Mouse (Mus musculus): ENCODE results near the gene Spic.
A peak's percentile ranks its signal among the peaks of the same experiment; 100 is the strongest.
"Not testable (repeated sequence)": the region's sequence is repeated elsewhere in the genome, so short reads cannot be mapped to it uniquely, and the experiment has no call there.

Gene Spic

DNA sequence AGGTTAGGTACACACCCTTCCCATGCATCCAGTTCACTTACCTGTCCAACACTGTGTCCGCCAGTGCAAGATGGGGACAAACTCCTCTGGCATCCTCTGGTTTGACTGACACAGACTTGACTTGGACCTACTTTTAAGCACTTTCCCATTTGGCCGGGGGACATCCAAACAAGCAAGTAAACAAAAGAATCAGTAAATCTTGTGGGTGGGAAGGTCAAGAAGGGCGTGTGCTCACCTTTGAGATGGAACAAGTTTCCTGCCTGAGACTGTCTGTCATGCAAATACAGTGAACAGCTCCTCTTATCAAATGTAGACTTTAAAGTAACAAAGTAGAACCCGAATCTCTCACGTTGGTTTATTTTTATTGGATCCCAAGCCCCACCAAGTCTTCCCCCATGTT, at the start of gene Spic:
Spic (minus strand) TSS at position 91 of the 400 bp plus-strand sequence.
- DNase-seq (ENCODE audit: low read depth, low spot score): no peak

- DNase-seq (ENCODE audit: low read depth, low spot score): peak; percentile 50
These were observed 47.5 kb upstream of the Spic start for GRCm38 (mm10) chr10:88732309-88732622.

- peak; percentile 30 for DNase-seq (ENCODE audit: low read depth, low spot score)
These were observed 46.9 kb upstream of the Spic start for GRCm38 (mm10) chr10:88731496-88732308.

GRCm38 (mm10) chr10:88730571-88731495, 46.0 kb upstream of the Spic start, which contains the start of gene Arl1:
Gene Arl1, plus strand, starts transcription at chr10:88730858.
- peak; percentile 94 for DNase-seq (ENCODE audit: low read depth, low spot score)

DNA sequence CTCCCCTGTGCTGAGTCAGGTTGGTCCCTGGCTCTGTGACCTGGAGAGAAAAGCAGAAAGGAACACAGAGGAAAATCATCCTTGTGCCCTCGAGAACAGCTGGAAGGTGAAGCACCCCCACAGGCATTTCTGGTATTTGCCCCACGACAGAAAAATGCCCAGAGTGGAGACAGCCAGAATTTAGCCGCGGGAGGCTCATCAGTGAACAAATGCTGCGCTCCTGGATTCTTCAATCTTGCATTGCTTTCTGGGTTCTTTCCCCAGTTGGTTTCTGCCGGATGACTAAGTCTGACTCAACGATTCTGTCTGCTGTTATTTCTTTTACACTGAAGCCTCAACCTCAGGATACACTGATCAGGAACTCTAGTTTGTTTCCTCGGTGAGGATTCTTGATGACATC, 43.4 kb upstream of the Spic start:
- peak; percentile 78 for DNase-seq (ENCODE audit: low read depth, low spot score)

GRCm38 (mm10) chr10:88727128-88727527, 42.3 kb upstream of the Spic start:
- DNase-seq (ENCODE audit: low read depth, low spot score): peak; percentile 83

- DNase-seq (ENCODE audit: low read depth, low spot score): peak; percentile 69
These were observed 40.5 kb upstream of the Spic start for GRCm38 (mm10) chr10:88725343-88725742.

DNA sequence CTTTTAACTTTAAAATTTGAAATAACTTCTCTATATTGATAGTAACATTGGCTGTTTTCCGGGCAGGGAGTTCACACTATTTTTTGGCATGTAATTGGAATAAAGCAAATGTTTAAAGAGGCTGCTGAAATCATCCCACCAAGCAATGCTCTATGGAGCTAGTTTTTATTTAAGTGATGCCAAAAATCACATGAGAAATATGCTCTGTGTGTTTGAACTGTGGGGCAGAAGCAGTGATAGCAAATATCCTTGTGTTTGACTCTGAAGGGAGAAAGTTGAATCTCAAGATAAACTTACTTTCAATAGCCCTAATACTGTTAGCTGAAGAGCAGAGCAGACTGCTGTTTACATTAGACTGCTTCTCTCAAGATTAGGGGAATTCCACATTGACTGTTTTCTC, 34.8 kb upstream of the Spic start:
- peak; percentile 31 for DNase-seq (ENCODE audit: low read depth, low spot score)

GRCm38 (mm10) chr10:88717756-88718025, 32.9 kb upstream of the Spic start:
- no peak for DNase-seq (ENCODE audit: low read depth, low spot score)

DNA sequence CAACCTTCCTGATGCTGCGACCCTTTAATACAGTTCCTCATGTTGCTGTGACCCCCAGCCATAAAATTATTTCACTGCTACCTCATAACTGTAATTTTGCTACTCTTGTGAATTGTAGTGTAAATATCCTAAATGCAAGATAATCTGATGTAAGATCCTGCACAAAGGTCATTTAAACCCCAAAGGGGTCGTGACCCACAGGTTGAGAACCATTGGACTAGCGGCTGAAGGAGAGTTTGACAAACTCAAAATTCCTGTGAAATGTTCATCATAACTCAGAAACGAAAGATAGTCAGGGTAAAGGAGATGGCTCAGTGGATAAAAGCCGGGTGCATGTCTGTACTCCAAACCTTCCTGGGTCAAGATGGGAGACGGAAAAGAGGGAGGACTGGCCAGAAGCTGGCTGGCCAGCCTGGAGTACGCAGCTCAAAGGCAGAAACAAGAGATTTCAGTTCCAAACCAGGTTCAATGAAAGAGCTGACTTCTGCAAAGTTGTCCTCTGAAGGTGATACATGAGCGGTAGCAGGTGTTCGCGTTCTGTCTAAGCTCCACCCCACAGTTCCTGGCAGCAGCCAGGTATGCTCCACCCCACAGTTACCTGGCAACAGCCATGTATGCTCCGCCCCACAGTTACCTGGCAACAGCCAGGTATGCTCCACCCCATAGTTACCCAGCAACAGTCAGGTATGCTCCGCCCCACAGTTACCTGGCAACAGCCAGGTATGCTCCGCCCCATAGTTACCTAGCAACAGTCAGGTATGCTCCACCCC, 32.4 kb upstream of the Spic start:
- DNase-seq (ENCODE audit: low read depth, low spot score): no peak

GRCm38 (mm10) chr10:88715621-88716020, 30.8 kb upstream of the Spic start:
- no peak for DNase-seq (ENCODE audit: low read depth, low spot score)

DNA sequence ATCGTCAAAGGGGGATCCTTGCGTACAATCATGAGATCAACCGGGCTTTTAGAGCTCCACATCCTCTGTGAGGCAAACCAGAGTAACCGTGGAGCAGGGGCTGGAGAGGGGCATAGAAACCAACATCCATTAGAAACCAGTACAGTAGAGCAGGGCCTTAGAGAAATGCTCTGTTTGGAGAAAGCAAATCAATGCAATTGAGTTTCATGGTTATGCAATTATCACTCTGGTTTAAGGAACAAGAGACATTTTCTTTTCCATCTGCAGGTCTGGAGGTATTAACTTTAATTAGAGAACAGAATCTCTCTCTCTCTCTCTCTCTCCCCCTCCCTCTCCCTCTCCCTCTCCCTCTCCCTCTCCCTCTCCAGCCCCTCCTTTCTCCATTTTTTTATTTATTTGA, 29.9 kb upstream of the Spic start:
- DNase-seq (ENCODE audit: low read depth, low spot score): no peak

GRCm38 (mm10) chr10:88712359-88712758, 27.5 kb upstream of the Spic start:
- DNase-seq (ENCODE audit: low read depth, low spot score): no peak

GRCm38 (mm10) chr10:88708671-88709523, 24.1 kb upstream of the Spic start:
- peak; percentile 82 for DNase-seq (ENCODE audit: low read depth, low spot score)

DNA sequence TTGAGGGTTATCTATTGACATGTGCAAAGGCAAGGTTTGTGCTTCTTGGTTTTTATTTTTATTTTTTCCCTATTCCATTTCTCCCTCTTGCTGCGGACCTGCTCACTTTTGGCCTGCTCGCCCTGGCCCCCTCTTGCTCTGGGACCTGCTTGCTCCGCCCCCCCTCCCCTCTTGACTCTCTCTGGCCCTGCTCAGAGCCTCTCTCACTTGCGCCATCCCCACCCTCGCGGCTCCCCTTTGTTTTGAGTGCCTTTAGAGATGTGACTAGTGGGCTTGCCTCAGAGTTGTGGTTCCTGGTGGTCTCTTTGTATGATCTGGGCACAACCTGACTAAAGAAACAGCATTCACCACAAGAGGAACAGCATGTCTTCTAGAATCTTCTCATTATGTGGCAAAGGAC, 16.1 kb upstream of the Spic start:
- DNase-seq (ENCODE audit: low read depth, low spot score): no peak

- DNase-seq (ENCODE audit: low read depth, low spot score): no peak
These were observed 1.8 kb downstream of the Spic start for GRCm38 (mm10) chr10:88682904-88683563.

DNA sequence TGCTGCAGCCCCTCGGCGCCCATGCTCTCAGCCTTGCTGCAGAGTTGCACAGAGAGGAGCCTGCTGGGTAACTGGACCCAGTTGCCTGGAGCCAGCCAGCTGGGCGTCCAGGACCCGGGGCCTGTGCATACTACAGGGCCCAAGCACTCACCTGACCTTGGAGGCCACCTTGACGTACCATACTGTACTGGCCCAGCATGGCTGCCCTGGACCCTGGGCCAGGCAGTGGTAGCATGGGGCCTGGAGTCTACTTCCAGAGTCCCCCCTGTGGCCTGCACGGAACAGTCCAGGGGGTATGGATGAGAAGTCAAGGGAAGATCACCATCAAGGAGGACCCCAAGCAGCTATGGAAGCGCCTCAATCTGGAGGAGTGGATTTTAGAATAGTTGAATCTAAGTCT, 12.0 kb downstream of the Spic start:
- no peak for DNase-seq (ENCODE audit: low read depth, low spot score)

DNA sequence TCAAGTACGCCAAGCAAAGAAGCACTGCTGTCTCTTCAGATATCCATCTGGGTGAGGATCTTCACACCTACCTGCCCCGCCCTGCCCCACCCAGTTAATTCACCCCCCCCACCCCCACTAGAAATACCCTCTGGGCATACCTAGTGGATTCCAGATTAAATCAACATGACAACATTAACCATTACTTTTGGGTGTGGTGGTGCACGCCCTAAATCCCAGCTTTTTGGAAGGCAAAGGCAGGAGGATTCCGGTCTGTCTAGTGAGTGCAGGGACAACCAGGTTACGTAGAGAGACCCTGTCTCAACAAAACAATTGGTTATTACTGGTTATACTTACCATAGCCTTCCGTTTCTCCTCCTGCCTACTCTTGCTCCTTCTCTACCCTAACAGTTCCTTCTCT, 12.7 kb downstream of the Spic start:
- DNase-seq (ENCODE audit: low read depth, low spot score): no peak

DNA sequence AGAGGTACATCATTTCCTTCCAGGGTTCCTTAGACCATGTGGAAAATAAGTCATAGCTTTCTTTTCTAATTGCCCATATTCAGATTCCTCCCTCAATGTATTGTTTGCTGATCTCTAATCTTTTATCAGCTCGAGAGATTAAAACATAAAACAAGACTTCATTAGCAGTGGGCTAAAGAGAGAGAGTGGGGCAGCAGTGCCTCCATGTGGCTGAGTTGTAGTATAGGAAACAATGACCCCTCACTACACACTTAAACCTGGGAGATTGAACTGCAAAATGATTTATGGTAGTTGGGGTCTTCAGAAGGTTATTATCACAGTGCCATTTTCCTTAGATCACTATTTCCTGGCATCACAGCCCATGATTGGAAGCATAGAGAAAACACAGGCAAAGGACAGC, 15.1 kb downstream of the Spic start:
- DNase-seq (ENCODE audit: low read depth, low spot score): peak; percentile 34

- not testable (repeated sequence) for DNase-seq (ENCODE audit: low read depth, low spot score)
These were observed 21.0 kb downstream of the Spic start for GRCm38 (mm10) chr10:88663856-88664255.

DNA sequence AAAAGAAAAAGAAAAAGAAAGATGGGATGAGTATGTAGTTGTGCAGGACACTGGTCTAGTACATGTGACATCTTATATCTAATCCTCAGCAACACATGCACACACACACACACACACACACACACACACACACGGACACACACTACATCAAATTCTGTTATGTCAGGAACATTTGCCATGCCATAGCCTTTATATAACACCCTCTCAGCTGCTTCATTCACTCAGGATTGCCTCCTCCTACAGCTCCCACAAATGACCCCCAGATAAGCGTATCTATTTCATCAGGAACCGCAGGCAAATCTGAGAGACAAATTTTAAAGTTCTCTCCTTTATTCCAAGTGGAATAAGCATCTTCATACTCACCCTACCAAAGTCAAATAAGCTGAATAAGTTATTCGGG, 25.9 kb downstream of the Spic start:
- no peak for DNase-seq (ENCODE audit: low read depth, low spot score)
